Mouse (Mus musculus): ENCODE results near the gene Col6a6.
A peak's percentile ranks its signal among the peaks of the same experiment; 100 is the strongest.

Col6a6 gene

GRCm38 (mm10) chr9:105672032-105672431 lies 155.9 kb downstream of the Col6a6 start:
- no peak for DNase-seq (ENCODE audit: low read depth, low spot score)

DNA sequence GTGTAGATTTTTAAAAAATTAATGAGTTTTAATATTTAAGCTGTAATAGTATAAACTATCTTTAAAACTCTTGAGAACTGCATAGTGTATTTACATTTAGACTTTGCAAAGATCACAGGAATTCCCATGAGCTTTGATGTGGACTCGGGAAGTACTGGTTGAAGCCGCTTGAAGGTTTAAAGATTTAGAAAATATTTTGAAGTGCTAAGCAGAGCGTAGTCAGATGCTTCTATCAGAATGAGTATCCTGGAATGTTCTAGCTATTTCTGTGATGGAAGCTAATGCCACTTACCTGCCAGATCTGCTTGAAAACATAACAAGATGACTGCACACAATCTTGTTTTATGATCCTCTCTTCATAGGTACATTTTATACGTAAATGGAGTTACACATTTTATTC lies 157.0 kb downstream of the Col6a6 start:
- no peak for DNase-seq (ENCODE audit: low read depth, low spot score)

DNA sequence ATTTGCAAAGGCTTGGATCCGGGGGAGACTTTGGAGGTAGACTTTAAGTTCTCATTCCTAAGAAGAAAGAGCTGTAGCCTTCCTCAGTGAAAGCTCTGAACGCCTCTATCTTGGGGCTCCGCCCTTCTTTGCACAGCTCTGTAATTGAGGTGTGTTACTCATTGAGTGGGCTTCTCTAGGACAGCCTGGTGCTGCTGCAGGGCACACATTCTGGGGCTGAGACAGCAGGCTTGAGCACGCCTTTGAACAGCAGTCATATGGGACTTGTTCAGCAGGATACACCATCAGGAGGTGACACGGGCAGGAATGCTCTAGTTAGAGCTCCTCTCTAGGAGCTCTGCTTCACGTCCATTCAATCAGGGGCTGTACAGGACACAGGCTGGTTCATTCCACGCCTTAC lies 162.7 kb downstream of the Col6a6 start:
- DNase-seq (ENCODE audit: low read depth, low spot score) = no peak

GRCm38 (mm10) chr9:105659877-105660276 lies 168.1 kb downstream of the Col6a6 start:
- no peak for DNase-seq (ENCODE audit: low read depth, low spot score)

DNA sequence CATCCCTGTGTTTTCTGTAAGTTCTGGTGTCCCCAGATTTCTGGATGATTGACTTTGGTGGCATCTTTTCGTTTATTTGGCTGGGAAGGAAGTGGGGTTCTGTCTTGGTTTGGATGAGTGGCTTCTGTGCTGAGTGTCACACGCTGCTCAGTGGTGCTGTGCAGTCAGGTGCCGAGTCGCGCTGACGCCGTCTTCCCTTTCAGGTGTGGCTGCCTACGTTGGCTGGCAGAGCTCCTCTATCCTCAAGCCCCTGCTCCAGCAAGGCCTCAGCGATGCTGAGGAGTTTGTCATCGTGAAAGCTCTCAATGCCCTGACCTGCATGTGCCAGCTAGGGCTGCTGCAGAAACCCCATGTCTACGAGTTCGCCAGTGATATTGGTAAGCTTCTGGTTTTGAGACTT lies 169.7 kb downstream of the Col6a6 start:
- no peak for DNase-seq (ENCODE audit: low read depth, low spot score)

- no peak for DNase-seq (ENCODE audit: low read depth, low spot score)
Observed at GRCm38 (mm10) chr9:105656189-105656588, 171.8 kb downstream of the Col6a6 start.

GRCm38 (mm10) chr9:105642460-105643371 lies 185.2 kb downstream of the Col6a6 start, which contains the start of gene Pik3r4:
Pik3r4 (plus strand) TSS chr9:105642978.
- peak; percentile 99 for DNase-seq (ENCODE audit: low read depth, low spot score)

DNA sequence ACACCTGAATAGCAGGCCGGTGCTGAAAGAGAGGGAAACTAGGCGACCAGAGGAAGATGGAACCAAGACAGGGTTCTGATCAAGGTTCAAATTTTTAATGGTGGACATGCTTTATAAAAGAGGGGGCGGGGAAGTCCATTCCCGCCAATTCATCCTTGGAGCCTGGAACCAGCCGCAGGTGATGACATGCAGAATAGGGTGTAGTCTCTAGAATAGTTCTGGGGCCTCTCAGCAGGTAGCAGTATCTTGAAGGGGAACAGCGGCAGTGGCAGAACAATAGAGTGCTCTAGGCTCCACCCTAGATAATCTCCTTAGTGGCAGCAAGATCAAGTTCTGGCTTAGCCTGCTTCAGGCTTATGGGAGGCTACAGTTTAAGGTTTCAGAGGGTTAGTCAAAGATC lies 186.6 kb downstream of the Col6a6 start:
- DNase-seq (ENCODE audit: low read depth, low spot score) = peak; percentile 83

Data from ZHBTc4 (cell line).